Mouse (Mus musculus): Measurements from ENCODE around the gene Aurkaip1. TPM values are rescaled to one million over a fixed set of nuclear protein-coding genes. Genes with fewer than 3 reads are reported as not detected.
A peak's percentile ranks its signal among the peaks of the same experiment; 100 is the strongest.

The Aurkaip1 gene
- total RNA-seq, 2 experiments from 2014 or later, result 102 to 105 TPM

DNA sequence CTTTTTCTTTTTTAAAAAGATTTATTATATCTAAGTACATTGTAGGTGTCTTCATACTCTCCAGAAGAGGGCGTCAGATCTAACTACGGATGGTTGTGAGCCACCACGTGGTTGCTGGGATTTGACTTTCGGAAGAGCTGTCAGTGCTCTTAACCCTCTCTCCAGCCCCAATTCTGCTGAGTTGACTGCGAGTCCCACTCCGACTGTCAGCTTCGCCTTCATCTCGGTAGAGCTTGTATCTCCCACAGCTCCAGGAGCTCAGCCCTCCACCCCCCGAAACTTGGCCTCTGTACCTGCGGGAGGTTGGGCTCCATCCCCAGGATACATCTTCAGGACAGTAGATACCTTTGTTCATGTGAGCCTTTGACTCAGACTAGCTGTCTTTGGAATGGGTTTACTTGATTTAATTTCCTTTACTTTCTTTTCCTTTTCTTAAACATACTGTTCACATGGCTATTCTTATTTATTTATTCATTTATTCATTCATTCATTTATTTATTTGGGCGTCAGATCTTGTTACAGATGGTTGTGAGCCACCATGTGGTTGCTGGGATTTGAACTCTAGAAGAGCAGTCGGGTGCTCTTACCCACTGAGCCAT, 28.2 kb upstream of the Aurkaip1 start, which contains the start of gene Mrpl20:
Mrpl20 (plus strand) TSS at position 138 of the 599 bp plus-strand sequence.
- no peak for DNase-seq (ENCODE audit: low spot score in 2 of 2)
- peak; percentile 56 for TF ChIP-seq CTCF (conservative IDR thresholded peaks at IDR 0.05)
- H3K4me3 ChIP-seq, result peak within 1 kb of the TSS; percentile 97
- H3K27ac ChIP-seq, result peak within 1 kb of the TSS; percentile 87

DNA sequence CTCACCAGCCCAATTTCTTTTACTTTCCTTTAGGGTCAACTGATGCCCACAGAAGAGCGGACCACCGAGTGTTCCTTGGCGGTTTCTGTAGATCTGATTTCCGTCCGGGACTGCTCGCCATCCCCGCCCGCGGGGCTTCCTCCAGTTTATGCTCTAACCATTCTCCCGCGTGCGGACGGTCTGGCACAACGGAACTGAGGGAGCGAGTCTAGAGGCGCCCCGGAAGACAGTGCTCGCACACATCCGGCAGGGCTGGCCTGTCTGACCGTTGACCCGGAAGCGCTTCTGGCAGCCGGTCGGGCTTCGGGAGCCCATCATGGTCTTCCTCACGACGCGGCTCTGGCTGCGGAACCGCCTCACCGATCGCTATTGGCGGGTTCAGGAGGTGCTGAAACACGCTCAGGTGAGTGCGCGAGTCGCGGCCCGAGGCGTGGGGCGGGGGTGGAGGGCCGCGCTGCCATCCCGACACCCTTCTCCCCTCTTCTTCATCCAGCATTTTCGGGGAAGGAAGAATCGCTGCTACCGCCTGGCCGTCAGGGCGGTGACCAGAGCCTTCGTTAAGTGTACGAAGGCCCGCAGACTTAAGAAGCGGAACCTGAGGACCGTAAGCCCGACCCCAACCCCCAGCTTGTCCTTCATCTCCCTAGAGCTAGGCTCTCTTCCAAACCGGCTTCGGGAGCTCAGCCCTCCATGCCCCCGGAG, 27.6 kb upstream of the Aurkaip1 start:
- peak overlapping the region; percentile 97 for H3K4me3 ChIP-seq
- H3K27ac ChIP-seq, result peak overlapping the region; percentile 87
- peak; percentile 91 to 96 for DNase-seq (ENCODE audit: low spot score in 2 of 2)
- no peak for TF ChIP-seq CTCF (conservative IDR thresholded peaks at IDR 0.05)

DNA sequence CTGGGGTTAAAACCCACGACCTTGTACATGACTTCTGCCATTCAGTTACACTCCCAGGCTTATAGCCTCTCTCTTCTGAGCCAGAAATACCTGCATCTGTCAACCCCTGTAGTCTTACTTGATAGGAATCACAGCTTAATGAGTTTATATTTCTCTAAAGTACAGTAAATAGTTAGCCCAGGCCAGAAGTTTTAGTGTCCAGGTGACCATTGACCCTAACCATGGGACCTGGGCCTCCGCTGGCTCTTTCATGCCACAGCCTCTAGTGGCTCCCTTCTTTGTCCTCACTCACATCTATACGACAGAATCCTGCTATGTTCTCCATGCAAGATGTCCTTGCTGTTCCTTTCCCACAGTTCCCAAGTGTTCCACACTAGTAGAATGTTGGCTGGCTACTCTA, 23.2 kb upstream of the Aurkaip1 start:
- no peak for DNase-seq (ENCODE audit: low spot score in 2 of 2)
- no peak for TF ChIP-seq CTCF (conservative IDR thresholded peaks at IDR 0.05)
- Histone ChIP-seq H3K4me3 (no peak overlapping the region), H3K27ac (no peak overlapping the region)

DNA sequence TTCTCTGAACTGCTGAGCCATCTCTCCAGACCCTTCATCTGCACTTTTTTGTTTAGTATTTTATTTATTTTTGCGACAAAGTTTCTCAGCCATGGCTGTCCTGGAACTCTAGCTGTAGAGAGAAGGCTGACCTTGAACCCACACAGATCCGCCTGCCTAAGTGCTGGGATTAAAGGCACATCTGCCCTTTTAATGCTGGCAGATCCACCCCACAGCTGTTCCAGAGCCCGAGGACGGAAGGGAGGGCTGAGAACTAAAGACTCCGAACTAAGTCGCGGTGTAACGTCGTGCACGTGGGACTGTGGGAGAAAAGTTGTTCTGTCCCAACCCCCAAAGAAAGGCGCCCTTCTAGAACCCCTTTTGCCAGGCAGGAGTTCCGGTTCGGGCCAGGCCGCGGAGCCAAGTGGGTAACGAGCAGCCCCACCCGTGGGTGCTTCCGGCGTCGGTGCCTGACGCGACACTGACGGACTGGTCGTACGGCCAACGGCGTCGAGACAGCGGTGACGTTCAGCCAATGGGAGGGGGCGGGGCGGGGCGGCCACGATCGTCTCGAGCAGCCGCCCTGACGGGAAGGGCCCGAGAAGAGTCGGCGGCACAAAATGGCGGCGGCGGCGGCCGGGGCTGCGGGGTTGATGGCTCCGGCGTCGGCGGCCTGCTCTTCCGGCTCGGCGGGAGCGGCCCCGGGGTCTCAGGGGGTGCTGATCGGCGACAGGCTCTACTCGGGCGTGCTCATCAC, 19.0 kb upstream of the Aurkaip1 start, which contains the start of gene Ccnl2:
Ccnl2 (plus strand) TSS at position 561 of the 736 bp plus-strand sequence.
- H3K4me3 ChIP-seq, result peak within 1 kb of the TSS; percentile 98
- TF ChIP-seq CTCF (conservative IDR thresholded peaks at IDR 0.05), result 0 out of 2 replicates have a peak, but pooled peaks have one; percentile 5
- DNase-seq (ENCODE audit: low spot score in 2 of 2), result peak; percentile 92 to 94
- peak within 1 kb of the TSS; percentile 96 for H3K27ac ChIP-seq

DNA sequence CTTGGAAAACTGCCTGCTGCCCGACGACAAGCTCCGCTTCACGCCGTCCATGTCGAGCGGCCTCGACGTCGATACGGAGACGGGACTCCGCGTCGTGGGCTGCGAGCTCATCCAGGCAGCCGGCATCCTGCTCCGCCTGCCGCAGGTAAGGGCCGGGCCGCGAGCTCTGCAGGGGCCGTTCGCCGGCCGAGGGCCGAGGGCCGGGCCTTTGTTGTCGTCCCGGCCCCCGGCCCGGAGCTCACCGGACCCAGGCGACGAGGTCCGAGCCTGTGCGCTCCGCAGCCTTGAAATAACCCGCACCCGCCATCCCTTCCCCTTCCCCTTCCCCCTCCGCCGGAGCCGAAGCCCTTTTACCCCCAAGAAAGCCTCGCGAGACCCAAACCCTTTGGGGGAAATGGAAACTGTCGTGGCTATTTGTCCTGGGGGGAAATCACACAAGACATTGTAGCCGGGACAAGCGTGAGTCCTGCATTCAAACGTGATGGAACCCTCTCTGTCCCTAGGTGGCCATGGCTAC, 18.3 kb upstream of the Aurkaip1 start:
- TF ChIP-seq CTCF (conservative IDR thresholded peaks at IDR 0.05), result no peak
- peak overlapping the region; percentile 96 for H3K27ac ChIP-seq
- peak overlapping the region; percentile 98 for H3K4me3 ChIP-seq
- DNase-seq (ENCODE audit: low spot score in 2 of 2), result peak in 1 of 2 experiments; percentile 15

DNA sequence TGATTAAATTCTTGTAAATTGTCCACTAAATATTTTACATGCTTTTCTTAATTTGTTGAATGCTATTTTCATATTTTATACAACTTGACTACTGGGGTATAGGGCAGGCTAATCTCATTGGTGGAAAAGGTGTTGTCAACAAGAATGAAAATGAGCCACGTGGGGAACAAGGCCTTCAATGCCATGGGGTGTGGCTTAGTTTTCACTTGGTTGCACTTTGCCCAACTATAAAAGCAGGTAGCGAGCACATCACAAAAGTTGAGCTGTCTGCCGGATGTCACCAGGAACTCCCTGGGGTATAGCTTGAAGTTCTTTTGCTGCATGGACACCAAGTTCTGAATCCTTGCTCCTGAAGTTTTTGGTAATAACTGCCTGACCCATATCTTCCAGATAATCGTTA, 13.5 kb upstream of the Aurkaip1 start:
- H3K4me3 ChIP-seq, result no peak overlapping the region

DNA sequence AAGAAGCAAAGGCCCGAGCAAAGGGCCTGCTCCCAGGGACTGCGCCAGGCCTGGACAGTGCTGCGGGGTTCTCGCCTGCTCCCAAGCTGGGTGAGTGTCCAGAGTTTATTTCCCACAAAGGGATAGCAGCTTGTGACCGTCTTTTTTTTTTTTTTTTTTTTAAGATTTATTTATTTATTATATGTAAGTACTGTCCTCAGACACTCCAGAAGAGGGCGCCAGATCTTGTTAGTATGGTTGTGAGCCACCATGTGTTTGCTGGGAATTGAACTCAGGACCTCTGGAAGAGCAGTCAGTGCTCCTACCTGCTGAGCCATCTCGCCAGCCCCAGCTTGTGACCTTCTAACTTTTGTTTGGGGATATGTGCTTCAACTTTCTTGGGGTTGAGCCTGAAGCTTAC, 10.0 kb upstream of the Aurkaip1 start:
- Histone ChIP-seq H3K27ac (no peak overlapping the region), H3K4me3 (no peak overlapping the region)
- DNase-seq (ENCODE audit: low spot score in 2 of 2), result no peak
- peak; percentile 67 for TF ChIP-seq CTCF (conservative IDR thresholded peaks at IDR 0.05)

More for the DNA sequence above, 13.5 kb upstream of the Aurkaip1 start:
- DNase-seq (ENCODE audit: low spot score in 2 of 2), result peak in 1 of 2 experiments; percentile 9
- H3K27ac ChIP-seq, result no peak overlapping the region
- TF ChIP-seq CTCF (conservative IDR thresholded peaks at IDR 0.05), result no peak

DNA sequence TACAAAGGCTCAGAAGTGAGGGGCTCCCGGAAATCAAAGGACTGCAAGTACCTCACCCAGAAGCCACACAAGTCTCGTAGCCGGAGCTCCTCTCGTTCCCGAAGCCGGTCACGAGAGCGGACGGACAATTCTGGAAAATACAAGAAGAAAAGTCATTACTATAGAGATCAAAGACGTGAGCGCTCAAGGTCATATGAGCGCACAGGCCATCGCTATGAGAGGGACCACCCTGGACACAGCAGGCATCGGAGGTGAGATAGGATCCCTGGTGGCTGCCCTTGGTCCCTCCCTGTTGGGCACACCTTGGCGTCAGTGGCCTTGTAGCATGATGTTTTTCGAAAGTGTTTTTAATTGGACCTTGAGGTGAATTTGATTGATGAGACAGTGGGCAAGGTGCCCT, 7.6 kb upstream of the Aurkaip1 start:
- Histone ChIP-seq H3K4me3 (no peak overlapping the region), H3K27ac (peak overlapping the region; percentile 12; the same call in 1 of the 2 replicates)
- no peak for DNase-seq (ENCODE audit: low spot score in 2 of 2)
- no peak for TF ChIP-seq CTCF (conservative IDR thresholded peaks at IDR 0.05)

DNA sequence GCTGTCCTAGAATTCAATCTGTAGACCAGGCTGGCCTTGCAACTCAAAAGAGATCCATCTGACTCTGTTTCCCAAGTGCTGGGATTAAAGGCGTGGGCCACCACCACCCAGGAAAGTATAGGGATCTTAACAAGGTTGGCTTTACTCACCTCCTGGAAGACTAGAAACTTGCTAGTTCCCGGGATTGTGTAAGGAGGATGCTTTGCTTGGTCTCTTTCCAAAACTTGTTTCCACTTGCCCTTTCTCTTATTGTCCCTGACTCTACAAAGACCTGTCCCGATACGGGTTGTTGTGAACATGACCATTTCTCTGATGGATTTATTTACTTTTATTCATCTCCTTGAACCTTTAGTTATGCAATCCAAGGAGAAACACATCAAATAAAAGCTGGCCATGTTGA, 1.2 kb upstream of the Aurkaip1 start:
- DNase-seq (ENCODE audit: low spot score in 2 of 2), result no peak
- Histone ChIP-seq H3K4me3 (no peak overlapping the region), H3K27ac (no peak overlapping the region)
- no peak for TF ChIP-seq CTCF (conservative IDR thresholded peaks at IDR 0.05)

DNA sequence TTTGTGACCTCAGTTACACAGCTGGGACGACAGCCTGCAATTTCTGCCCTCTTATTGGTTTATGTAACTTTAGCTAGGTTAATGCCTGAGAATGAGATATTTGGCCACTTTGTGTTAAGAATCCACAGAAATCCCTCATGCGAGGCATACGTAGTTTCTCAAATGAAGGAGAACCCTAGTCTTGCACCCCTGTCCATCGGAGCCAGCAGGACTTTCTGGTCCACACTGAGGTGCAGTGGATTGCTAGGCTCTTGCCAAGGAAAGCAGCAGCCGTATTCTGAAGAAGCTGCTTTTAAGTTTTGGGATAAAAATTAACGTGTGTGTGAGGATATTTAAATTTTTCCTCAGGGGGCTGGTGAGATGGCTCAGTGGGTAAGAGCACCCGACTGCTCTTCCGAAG, 476 bp upstream of the Aurkaip1 start:
- TF ChIP-seq CTCF (conservative IDR thresholded peaks at IDR 0.05), result no peak
- Histone ChIP-seq H3K27ac (peak overlapping the region; percentile 94; the same call in 1 of the 2 replicates), H3K4me3 (peak overlapping the region; percentile 86)
- no peak for DNase-seq (ENCODE audit: low spot score in 2 of 2)

DNA sequence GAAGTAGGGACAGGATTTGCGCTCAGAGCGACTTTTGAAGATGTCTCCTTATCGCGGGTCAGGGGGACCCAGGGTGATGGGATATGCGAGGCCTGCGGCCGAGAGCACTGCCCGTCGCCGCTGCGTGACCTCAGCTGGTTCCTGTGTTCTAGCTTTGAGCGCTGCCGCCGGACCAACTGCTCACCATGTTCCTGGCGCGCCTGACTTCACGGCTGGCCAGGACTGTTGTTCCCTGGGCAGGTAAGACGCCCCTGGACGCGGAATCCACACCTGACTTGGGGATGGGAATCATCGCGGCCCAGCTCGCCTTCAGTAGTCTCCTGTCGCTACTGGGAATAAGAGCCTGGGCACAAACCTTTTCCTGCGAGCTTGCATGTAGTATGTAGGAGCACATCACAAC, 759 bp downstream of the Aurkaip1 start:
- peak overlapping the region; percentile 94 for H3K27ac ChIP-seq
- peak in 1 of 2 experiments; percentile 37 for DNase-seq (ENCODE audit: low spot score in 2 of 2)

DNA sequence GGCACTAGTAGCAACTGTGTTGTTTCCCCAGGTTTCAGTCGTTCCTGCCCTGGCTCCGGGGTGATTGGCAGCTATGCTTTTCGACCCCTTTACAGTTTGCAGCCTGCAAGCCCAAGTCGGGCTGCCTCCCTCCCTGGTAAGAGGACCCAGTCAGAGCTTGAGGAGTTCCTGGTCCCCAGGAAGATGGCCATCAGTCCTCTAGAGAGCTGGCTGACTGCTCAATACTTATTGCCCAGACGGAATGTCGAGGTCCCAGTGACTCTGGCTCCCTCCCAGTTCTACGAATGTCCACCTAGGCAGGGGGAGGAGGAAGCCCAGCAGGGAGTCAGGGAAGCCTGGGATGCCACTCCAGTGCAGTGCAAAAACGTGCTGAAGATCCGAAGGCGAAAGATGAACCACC, 1.2 kb downstream of the Aurkaip1 start:
- Histone ChIP-seq H3K27ac (peak overlapping the region; percentile 94), H3K4me3 (peak overlapping the region; percentile 86)
- no peak for DNase-seq (ENCODE audit: low spot score in 2 of 2)
- no peak for TF ChIP-seq CTCF (conservative IDR thresholded peaks at IDR 0.05)

More for the DNA sequence above, 759 bp downstream of the Aurkaip1 start:
- H3K4me3 ChIP-seq, result peak overlapping the region; percentile 86
- no peak for TF ChIP-seq CTCF (conservative IDR thresholded peaks at IDR 0.05)

DNA sequence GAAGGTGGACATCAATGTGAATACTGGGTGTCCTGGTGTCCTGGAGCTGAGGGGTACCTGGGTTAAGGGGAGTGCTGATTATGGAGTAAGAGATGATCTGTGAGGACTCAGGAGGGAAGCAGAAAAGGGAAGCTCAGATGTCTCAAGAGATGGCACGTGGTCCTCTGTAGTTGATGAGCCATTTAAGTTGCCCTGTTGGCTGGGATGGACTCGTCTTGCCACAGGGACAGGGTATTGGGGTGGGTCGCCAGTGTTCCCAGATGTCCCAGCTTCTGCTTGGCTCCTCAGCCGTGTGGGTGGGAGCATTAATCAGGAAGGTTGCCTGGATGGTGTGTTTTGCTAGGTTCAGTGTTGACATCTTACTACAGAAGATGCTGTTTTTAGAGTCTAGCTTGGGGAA, 2.2 kb downstream of the Aurkaip1 start:
- Histone ChIP-seq H3K4me3 (no peak overlapping the region), H3K27ac (no peak overlapping the region)
- TF ChIP-seq CTCF (conservative IDR thresholded peaks at IDR 0.05), result no peak
- no peak for DNase-seq (ENCODE audit: low spot score in 2 of 2)

Measured in layer of hippocampus, adult 2 months (tissue).